Mouse (Mus musculus) hindbrain, postnatal 0 days (tissue): ENCODE data around the gene Ggnbp2. TPM values are rescaled to one million over a fixed set of nuclear protein-coding genes. Genes with fewer than 3 reads are reported as not detected.
"Not testable (repeated sequence)": the region's sequence is repeated elsewhere in the genome, so short reads cannot be mapped to it uniquely, and the experiment has no call there.

ENCODE experiments used
- ATAC-seq: fragments of 200-750 bp; cut with Nextera tagmentation; 2 replicates; pipeline ENCODE4 v1.8.0; 2017; ENCODE audit warnings: mild to moderate bottlenecking, moderate TSS enrichment, moderate library complexity
- DNase-seq: peaks from one replicate; pipeline ENCODE4 v3.0.0-alpha.2; 2015; ENCODE audit warnings: low spot score
- H3K27ac ChIP-seq: fragments of 300-500 bp; sonication (generic); 2 replicates; pipeline ENCODE4 v1.5.1; 2014; ENCODE audit warnings: mild to moderate bottlenecking
- H3K27me3 ChIP-seq: fragments of 300-500 bp; sonication (generic); 2 replicates; pipeline ENCODE4 v1.6.1; 2014; ENCODE audit warnings: low read length, mixed read lengths; ENCODE audit not compliant: insufficient read depth
- H3K36me3 ChIP-seq: fragments of 300-500 bp; sonication (generic); 2 replicates; pipeline ENCODE4 v1.6.1; 2014; ENCODE audit warnings: low read length, mixed read lengths; ENCODE audit not compliant: insufficient read depth
- H3K4me1 ChIP-seq: fragments of 300-500 bp; sonication (generic); 2 replicates; pipeline ENCODE4 v1.6.1; 2014; ENCODE audit warnings: antibody characterized with exemption, low read length, mixed read lengths; ENCODE audit not compliant: insufficient read depth
- H3K4me2 ChIP-seq: fragments of 300-500 bp; sonication (generic); 2 replicates; pipeline ENCODE4 v1.6.1; 2014; ENCODE audit warnings: low read depth, mild to moderate bottlenecking, low read length, moderate library complexity, mixed read lengths
- H3K4me3 ChIP-seq: fragments of 300-500 bp; sonication (generic); 2 replicates; pipeline ENCODE4 v1.5.1; 2014; ENCODE audit warnings: low read length
- H3K9ac ChIP-seq: fragments of 300-500 bp; sonication (generic); replicated peaks from 2 replicates; pipeline ENCODE4 v1.6.1; 2014; ENCODE audit warnings: mild to moderate bottlenecking, low read length, moderate library complexity, mixed read lengths
- H3K9me3 ChIP-seq: fragments of 300-500 bp; sonication (generic); 2 replicates; pipeline ENCODE4 v1.6.1; 2016; ENCODE audit warnings: low read length, mixed read lengths
- CTCF ChIP-seq: IDR thresholded peaks from 2 replicates; pipeline ENCODE4 v1.5.1; 2016; ENCODE audit warnings: antibody characterized with exemption, control low read depth, low read depth
- WGBS: fragments of 180-500 bp; shearing (Covaris S2); extraction: QIAGEN DNeasy Blood & Tissue Kit; methylation state at CpG from one replicate; pipeline ENCODE4 v1.1.7; 2014; 5-methylcytosine and 5-hydroxymethylcytosine counted together
- polyA plus RNA-seq: library from polyadenylated mRNA; unstranded; fragments of >200 nt; fragmentation: Nextera tagmentation; extraction: Ambion mirVana; gene quantifications from 2 replicates; pipeline ENCODE4 v1.2.1, GENCODE M21; 2015
- total RNA-seq: library from RNA; depleted of rRNA; stranded (reverse); fragments of >200 nt; gene quantifications from 2 replicates; pipeline ENCODE4 v1.2.3, GENCODE M21; 2014

The Ggnbp2 gene
- total and polyA plus RNA-seq, 2 experiments from 2014 or later = 41.6 to 63.5 TPM

- TF ChIP-seq CTCF = peak; percentile 52
- WGBS = 0% methylated on average over 24 of the region's 24 CpGs
- Histone ChIP-seq H3K4me3 (peak overlapping the region; percentile 67), H3K27me3 (no peaks in the 10 kb centered on the region), H3K4me1 (peaks cover 8% of the 10 kb centered on the region; the same call in 1 of the 2 replicates), H3K4me2 (peak overlapping the region; percentile 94), H3K27ac (peak overlapping the region; percentile 88), H3K9me3 (no peaks in the 10 kb centered on the region), H3K9ac (peak overlapping the region; percentile 82), H3K36me3 (peaks cover 17% of the 10 kb centered on the region; the same call in 1 of the 2 replicates)
- peak; percentile 62 for DNase-seq
- ATAC-seq = peak; percentile 70
Measured at GRCm38 (mm10) chr11:84880465-84880961, 9.9 kb upstream of the Ggnbp2 start.

GRCm38 (mm10) chr11:84879772-84880464 is 9.3 kb upstream of the Ggnbp2 start, which contains the start of the genes Myo19 and Pigw:
TSS of gene Myo19 (plus strand) at chr11:84880148.
TSS of gene Pigw (minus strand) at chr11:84880285.
- ATAC-seq (peak; percentile 94), DNase-seq (peak; percentile 91)
- no peak for TF ChIP-seq CTCF
- H3K4me2 ChIP-seq = peak within 1 kb of the TSS; percentile 94
- H3K9ac ChIP-seq = peak within 1 kb of the TSS; percentile 82
- peaks cover 12% of the 10 kb centered on the region; the same call in 1 of the 2 replicates for H3K36me3 ChIP-seq
- 1% methylated on average over 65 of the region's 81 CpGs for WGBS
- H3K4me3 ChIP-seq = peak within 1 kb of the TSS; percentile 67
- H3K4me1 ChIP-seq = peaks cover 8% of the 10 kb centered on the region; the same call in 1 of the 2 replicates
- peak within 1 kb of the TSS; percentile 88 for H3K27ac ChIP-seq
- H3K9me3 ChIP-seq = no peaks in the 10 kb centered on the region
- H3K27me3 ChIP-seq = no peaks in the 10 kb centered on the region

GRCm38 (mm10) chr11:84879007-84879771 is 8.6 kb upstream of the Ggnbp2 start:
- 25% methylated on average over 6 of the region's 7 CpGs for WGBS

GRCm38 (mm10) chr11:84876020-84876419 is 5.4 kb upstream of the Ggnbp2 start:
- not testable (repeated sequence) for H3K9me3 ChIP-seq, H3K27me3 ChIP-seq, H3K4me3 ChIP-seq, H3K27ac ChIP-seq, ATAC-seq, H3K9ac ChIP-seq, H3K36me3 ChIP-seq, DNase-seq, H3K4me1 ChIP-seq, H3K4me2 ChIP-seq
- WGBS = no CpG with 5 or more reads among the region's 1 CpGs

More at GRCm38 (mm10) chr11:84879007-84879771, 8.6 kb upstream of the Ggnbp2 start:
- H3K27ac ChIP-seq = peak overlapping the region; percentile 88
- H3K4me1 ChIP-seq = peaks cover 8% of the 10 kb centered on the region; the same call in 1 of the 2 replicates
- no peaks in the 10 kb centered on the region for H3K27me3 ChIP-seq
- TF ChIP-seq CTCF = no peak
- peak overlapping the region; percentile 94 for H3K4me2 ChIP-seq
- 0 out of 2 replicates have a peak, but pooled peaks cover 5% of the 10 kb centered on the region for H3K36me3 ChIP-seq
- no peak for DNase-seq
- no peak for ATAC-seq
- H3K9me3 ChIP-seq = no peaks in the 10 kb centered on the region
- H3K4me3 ChIP-seq = peak overlapping the region; percentile 67
- peak overlapping the region; percentile 82 for H3K9ac ChIP-seq

GRCm38 (mm10) chr11:84873042-84873833 is 2.6 kb upstream of the Ggnbp2 start:
- Histone ChIP-seq H3K4me2 (no peak overlapping the region), H3K4me3 (no peak overlapping the region), H3K4me1 (0 out of 2 replicates have a peak, but pooled peaks cover 6% of the 10 kb centered on the region), H3K27ac (no peak overlapping the region), H3K9ac (no peak overlapping the region), H3K9me3 (no peaks in the 10 kb centered on the region), H3K36me3 (no peaks in the 10 kb centered on the region), H3K27me3 (no peaks in the 10 kb centered on the region)
- TF ChIP-seq CTCF = no peak
- 81% methylated on average over 1 of the region's 1 CpGs for WGBS
- no peak for ATAC-seq
- DNase-seq = no peak

- Histone ChIP-seq H3K4me1 (0 out of 2 replicates have a peak, but pooled peaks cover 6% of the 10 kb centered on the region), H3K27ac (peak overlapping the region; percentile 100), H3K4me3 (peak overlapping the region; percentile 94), H3K9me3 (no peaks in the 10 kb centered on the region), H3K36me3 (no peaks in the 10 kb centered on the region), H3K27me3 (no peaks in the 10 kb centered on the region), H3K9ac (peak overlapping the region; percentile 97), H3K4me2 (peak overlapping the region; percentile 76)
- ATAC-seq (no peak), DNase-seq (no peak)
- WGBS = 75% methylated on average over 4 of the region's 4 CpGs
- TF ChIP-seq CTCF = no peak
Measured at GRCm38 (mm10) chr11:84871548-84872069, 992 bp upstream of the Ggnbp2 start.
